30 mouse cellular contexts compared by ENCODE assay signal in the genomic region with DNA sequence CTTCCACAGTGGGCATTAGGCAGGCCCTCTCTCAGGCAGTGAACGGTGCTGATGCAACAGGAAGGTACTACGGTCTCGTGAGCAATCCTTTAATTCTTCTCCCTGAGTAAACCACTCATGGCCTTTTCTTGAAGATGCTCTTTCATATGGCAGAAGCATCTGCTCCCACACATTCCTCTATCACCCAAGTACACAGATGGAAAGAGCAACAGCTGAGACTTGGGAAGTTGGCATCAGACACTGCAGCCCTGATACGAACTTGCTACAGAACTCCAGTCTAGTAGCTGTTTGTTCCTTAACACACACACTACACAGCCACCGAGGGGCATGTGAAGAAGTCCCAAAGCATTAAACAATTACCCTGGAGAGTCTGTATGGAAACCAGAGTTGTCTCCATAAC. TPM values are rescaled to one million over a fixed set of nuclear protein-coding genes. Genes with fewer than 3 reads are reported as not detected.
DNase-seq lines count a peak whose midpoint lies in the region; ATAC-seq and TF ChIP-seq lines count a peak whose summit lies in the region.
"Had no signal": no experiment of that assay in that cellular context is flagged by ENCODE, and none has a peak within 500 bp of the region (broad histone marks: within the 10 kb centered on the region; RNA-seq: fewer than 3 reads in every experiment).

No protein-coding gene starts in this region.

- peaks cover 47% of the 10 kb centered on the region for H3K36me3 ChIP-seq in myocyte (ENCODE audit: control insufficient read depth, insufficient read depth)
- H3K36me3 ChIP-seq in kidney, embryonic 16.5 days (ENCODE audit: insufficient read depth, low read length) = peaks cover 40% of the 10 kb centered on the region

- H3K4me1 ChIP-seq in kidney, embryonic 16.5 days (ENCODE audit: insufficient read depth, low read length) = no peaks in the 10 kb centered on the region
- H3K4me1 ChIP-seq: embryonic facial prominence, embryonic 12.5 days; embryonic facial prominence, embryonic 15.5 days; heart, embryonic 10.5 days had no signal

- H3K4me3 ChIP-seq in myocyte = no peak overlapping the region
- no peak overlapping the region for H3K4me3 ChIP-seq in kidney, embryonic 16.5 days (ENCODE audit: low read length)
- H3K4me3 ChIP-seq: embryonic facial prominence, embryonic 12.5 days; embryonic facial prominence, embryonic 15.5 days; erythroblast, embryonic 14.5 days; forebrain, embryonic 13.5 days; heart, adult 2 months; heart, embryonic 10.5 days; heart, embryonic 13.5 days had no signal

- no peak for TF ChIP-seq POLR2A in myocyte (IDR thresholded peaks at IDR 0.05; ENCODE audit: insufficient read length, low read depth)

- no peak overlapping the region for H3ac ChIP-seq in myocyte (ENCODE audit: control insufficient read depth, insufficient read length)

- H3K4me2 ChIP-seq in myocyte (ENCODE audit: low read depth) = no peak overlapping the region
- H3K4me2 ChIP-seq in kidney, embryonic 16.5 days (replicated peaks; ENCODE audit: low read depth, low read length) = no peak overlapping the region
- H3K4me2 ChIP-seq: embryonic facial prominence, embryonic 12.5 days; embryonic facial prominence, embryonic 15.5 days; forebrain, embryonic 13.5 days; heart, embryonic 13.5 days; hindbrain, embryonic 14.5 days had no signal

- H3K9ac ChIP-seq in kidney, embryonic 16.5 days (replicated peaks; ENCODE audit: low read length) = no peak overlapping the region
- H3K9ac ChIP-seq: embryonic facial prominence, embryonic 12.5 days; embryonic facial prominence, embryonic 15.5 days; forebrain, embryonic 13.5 days; heart, embryonic 13.5 days; hindbrain, embryonic 14.5 days had no signal

- H3K27me3 ChIP-seq in myocyte (ENCODE audit: control insufficient read depth, insufficient read depth, insufficient read length) = no peaks in the 10 kb centered on the region
- H3K27me3 ChIP-seq in kidney, embryonic 16.5 days (ENCODE audit: insufficient read depth, low read length) = no peaks in the 10 kb centered on the region
- H3K27me3 ChIP-seq: embryonic facial prominence, embryonic 12.5 days; embryonic facial prominence, embryonic 15.5 days; forebrain, embryonic 13.5 days; heart, embryonic 13.5 days had no signal

- H3K9me3 ChIP-seq in kidney, embryonic 16.5 days (ENCODE audit: low read length) = no peaks in the 10 kb centered on the region
- H3K9me3 ChIP-seq: embryonic facial prominence, embryonic 12.5 days; embryonic facial prominence, embryonic 15.5 days; forebrain, embryonic 13.5 days; heart, embryonic 10.5 days; heart, embryonic 13.5 days had no signal

- peak; percentile 39 for DNase-seq in layer of hippocampus, adult 9-11 months
- no peak for DNase-seq in layer of hippocampus, postnatal 25 days (ENCODE audit: extremely low spot score in 1 of 2, low spot score in 1 of 2)
- DNase-seq in brain, adult 2 months (ENCODE audit: low read depth, low spot score) = peak; percentile 72
- DNase-seq: adrenal gland, adult 8-10 months; adrenal gland, postnatal 25 days; cerebellum, adult 11 months; cerebellum, adult 2 months; cerebellum, adult 9-11 months; cerebellum, postnatal 25 days; gastrocnemius, postnatal 10 days; gastrocnemius, postnatal 36 days; heart, adult 2 months; heart, postnatal 14 days; heart, postnatal 4 days had no signal

- H3K27ac ChIP-seq in kidney, embryonic 16.5 days (ENCODE audit: low read length) = no peak overlapping the region
- H3K27ac ChIP-seq: embryonic facial prominence, embryonic 12.5 days; embryonic facial prominence, embryonic 15.5 days; forebrain, embryonic 13.5 days; heart, adult 2 months; heart, embryonic 10.5 days; heart, embryonic 13.5 days; hindbrain, embryonic 14.5 days; hindbrain, postnatal 0 days had no signal

- WGBS in kidney, embryonic 16.5 days = 91% methylated on average over 5 of the region's 5 CpGs

- no peaks in the 10 kb centered on the region for H3K79me2 ChIP-seq in myocyte (ENCODE audit: control insufficient read depth, insufficient read depth)

- no peak for ATAC-seq in kidney, embryonic 16.5 days (ENCODE audit: low FRiP score, low TSS enrichment)
- no peak for ATAC-seq in erythroblast, adult 5-6 weeks (replicated peaks; ENCODE audit: low FRiP score, poor library complexity, severe bottlenecking)
- ATAC-seq: activated CD4-positive, CD25-positive, alpha-beta regulatory T cell, adult 4 months; forebrain, embryonic 13.5 days; forebrain, embryonic 16.5 days; hindbrain, postnatal 0 days; inflammation-experienced regulatory T-cells, adult 6 months had no signal

TF ChIP-seq in myocyte, 11 proteins besides CTCF, POLR2A, EP300 and RAD21:
- no peak for TF ChIP-seq CEBPB (IDR thresholded peaks at IDR 0.05; ENCODE audit: insufficient read depth, poor library complexity, severe bottlenecking)
- no peak for TF ChIP-seq USF1 (IDR thresholded peaks at IDR 0.05; ENCODE audit: low read depth)
- TF ChIP-seq E2F4 (IDR thresholded peaks at IDR 0.05; ENCODE audit: insufficient read depth) = no peak
- no peak for TF ChIP-seq REST (IDR thresholded peaks at IDR 0.05; ENCODE audit: insufficient read depth, insufficient read length)
- peak in 2 of 3 experiments; percentile 45 to 51 for TF ChIP-seq MYOD1 (IDR thresholded peaks at IDR 0.05; ENCODE audit: control insufficient read depth in 1 of 3, insufficient read length in 2 of 3, low read depth in 2 of 3)
- peak in 2 of 3 experiments; percentile 60 to 90 for TF ChIP-seq MYOG (IDR thresholded peaks at IDR 0.05; ENCODE audit: control insufficient read depth in 1 of 3, insufficient read depth in 1 of 3, insufficient read length in 2 of 3, low read depth in 2 of 3)
TF ChIP-seq in myocyte: peak in this region for 2.

RNA-seq across cellular contexts. Expression of gene Fcf1, which starts 46.4 kb away (rescaled TPM):
- total RNA-seq in layer of hippocampus, postnatal 25 days (2021) = 10 to 100 TPM; 35.0 to 36.0 TPM
- polyA plus RNA-seq in myocyte (2012; fragmentation: generic; extraction: Trizol) = 129 TPM
- polyA plus RNA-seq in kidney, embryonic 16.5 days (2015; fragmentation: Nextera tagmentation; extraction: Ambion mirVana) = 135 and 144 TPM in 2 replicates
- total RNA-seq in erythroblast, adult 5-6 weeks (2015; ENCODE audit: low replicate concordance) = 34.8 and 45.6 TPM in 2 replicates
- total RNA-seq in erythroblast, adult 5-6 weeks (2017; ENCODE audit: low replicate concordance) = 26.7 and 61.2 TPM in 2 replicates

RNA-seq across cellular contexts. Expression of gene Arel1, which starts 46.4 kb away (rescaled TPM):
- 100 to 1,000 TPM; 115 to 117 TPM for total RNA-seq in layer of hippocampus, postnatal 25 days (2021)
- polyA plus RNA-seq in myocyte (2012; fragmentation: generic; extraction: Trizol) = 17.4 TPM
- 13.5 and 14.5 TPM in 2 replicates for polyA plus RNA-seq in kidney, embryonic 16.5 days (2015; fragmentation: Nextera tagmentation; extraction: Ambion mirVana)
- total RNA-seq in erythroblast, adult 5-6 weeks (2015; ENCODE audit: low replicate concordance) = 126 and 147 TPM in 2 replicates
- 216 and 219 TPM in 2 replicates for total RNA-seq in erythroblast, adult 5-6 weeks (2017; ENCODE audit: low replicate concordance)

RNA-seq across cellular contexts. Expression of gene Ltbp2, which starts 48.0 kb away (rescaled TPM):
- under 1 TPM; 0.20 to 0.45 TPM for total RNA-seq in layer of hippocampus, postnatal 25 days (2021)
- 19.7 TPM for polyA plus RNA-seq in myocyte (2012; fragmentation: generic; extraction: Trizol)
- polyA plus RNA-seq in kidney, embryonic 16.5 days (2015; fragmentation: Nextera tagmentation; extraction: Ambion mirVana) = 0.89 and 0.98 TPM in 2 replicates
- total RNA-seq in erythroblast, adult 5-6 weeks (2015; ENCODE audit: low replicate concordance) = 0.19 TPM in 1 of 2 replicates, not detected in the other
- total RNA-seq in erythroblast, adult 5-6 weeks (2017; ENCODE audit: low replicate concordance) = 0.14 and 2.4 TPM in 2 replicates
- total RNA-seq: common myeloid progenitor, adult 5-6 weeks; granulocyte monocyte progenitor cell, adult 5-6 weeks had no signal
- polyA plus RNA-seq: activated CD4-positive, CD25-positive, alpha-beta regulatory T cell, adult 4 months; forebrain, embryonic 13.5 days; inflammation-experienced regulatory T-cells, adult 6 months had no signal

Comparison
In these comparisons a context has a peak if more than half of its experiments do, and no peak if none do; other contexts are left out.
1. DNase-seq: peak in layer of hippocampus, adult 9-11 months (single experiment) and brain, adult 2 months (single experiment); none in layer of hippocampus, postnatal 25 days (0 of 2).